Mouse (Mus musculus) heart, embryonic 14.5 days (tissue): ENCODE data around the gene L3mbtl1. TPM values are rescaled to one million over a fixed set of nuclear protein-coding genes. Genes with fewer than 3 reads are reported as not detected.
A peak's percentile ranks its signal among the peaks of the same experiment; 100 is the strongest.

ENCODE experiments used
- ATAC-seq: fragments of 200-750 bp; cut with Nextera tagmentation; 2 replicates; pipeline ENCODE4 v1.8.0; 2017; ENCODE audit warnings: low read depth, moderate TSS enrichment; ENCODE audit not compliant: insufficient number of reproducible peaks, insufficient read depth, low FRiP score
- H3K27ac ChIP-seq, 2 experiments: fragments of 200-500 bp in 1 of 2; fragments of 300-500 bp in 1 of 2; sonication (generic) in 1 of 2; replicated peaks in 1 of 2; 2 replicates each; pipeline ENCODE4 v1.5.1; 2012 to 2014; ENCODE audit warnings: low read depth in 2 of 2, low read length in 2 of 2, control low read depth in 1 of 2, mild to moderate bottlenecking in 1 of 2, mixed read lengths in 1 of 2; ENCODE audit not compliant: control insufficient read depth in 1 of 2, insufficient read depth in 1 of 2
- H3K27me3 ChIP-seq: fragments of 300-500 bp; sonication (generic); 2 replicates; pipeline ENCODE4 v1.6.1; 2014; ENCODE audit warnings: mild to moderate bottlenecking, low read length, control low read depth; ENCODE audit not compliant: control insufficient read depth, insufficient read depth
- H3K36me3 ChIP-seq: fragments of 300-500 bp; sonication (generic); 2 replicates; pipeline ENCODE4 v1.6.1; 2014; ENCODE audit warnings: mild to moderate bottlenecking, control low read depth, low read length, mixed read lengths; ENCODE audit not compliant: control insufficient read depth, insufficient read depth
- H3K4me1 ChIP-seq, 2 experiments: fragments of 200-500 bp in 1 of 2; fragments of 300-500 bp in 1 of 2; sonication (generic) in 1 of 2; 2 replicates each; pipeline ENCODE4 v1.6.1; 2012 to 2014; ENCODE audit warnings: low read length in 2 of 2, control low read depth in 1 of 2, mixed read lengths in 1 of 2; ENCODE audit not compliant: control insufficient read depth in 2 of 2, insufficient read depth in 2 of 2
- H3K4me2 ChIP-seq: fragments of 300-500 bp; sonication (generic); 2 replicates; pipeline ENCODE4 v1.6.1; 2014; ENCODE audit warnings: mild to moderate bottlenecking, low read length
- H3K4me3 ChIP-seq, 2 experiments: fragments of 200-500 bp in 1 of 2; fragments of 300-500 bp in 1 of 2; sonication (generic) in 1 of 2; 2 replicates each; pipeline ENCODE4 v1.5.1; 2012 to 2014; ENCODE audit warnings: low read length in 2 of 2, mild to moderate bottlenecking in 2 of 2, control low read depth in 1 of 2, low read depth in 1 of 2, moderate library complexity in 1 of 2; ENCODE audit not compliant: control insufficient read depth in 1 of 2, insufficient read depth in 1 of 2
- H3K9ac ChIP-seq: fragments of 300-500 bp; sonication (generic); 2 replicates; pipeline ENCODE4 v1.6.1; 2014; ENCODE audit warnings: mild to moderate bottlenecking, low read length
- H3K9me3 ChIP-seq: fragments of 300-500 bp; sonication (generic); 2 replicates; pipeline ENCODE4 v1.6.1; 2016; ENCODE audit warnings: low read length, control low read depth; ENCODE audit not compliant: control insufficient read depth
- WGBS: fragments of 180-500 bp; shearing (Covaris S2); extraction: QIAGEN DNeasy Blood & Tissue Kit; methylation state at CpG from one replicate; pipeline ENCODE4 v1.1.7; 2014; 5-methylcytosine and 5-hydroxymethylcytosine counted together
- polyA plus RNA-seq: library from polyadenylated mRNA; unstranded; fragments of >200 nt; fragmentation: Nextera tagmentation; extraction: Ambion mirVana; gene quantifications from 2 replicates; pipeline ENCODE4 v1.2.1, GENCODE M21; 2014

The L3mbtl1 gene
- polyA plus RNA-seq, 1 experiment from 2014 or later = 0.24 TPM

DNA sequence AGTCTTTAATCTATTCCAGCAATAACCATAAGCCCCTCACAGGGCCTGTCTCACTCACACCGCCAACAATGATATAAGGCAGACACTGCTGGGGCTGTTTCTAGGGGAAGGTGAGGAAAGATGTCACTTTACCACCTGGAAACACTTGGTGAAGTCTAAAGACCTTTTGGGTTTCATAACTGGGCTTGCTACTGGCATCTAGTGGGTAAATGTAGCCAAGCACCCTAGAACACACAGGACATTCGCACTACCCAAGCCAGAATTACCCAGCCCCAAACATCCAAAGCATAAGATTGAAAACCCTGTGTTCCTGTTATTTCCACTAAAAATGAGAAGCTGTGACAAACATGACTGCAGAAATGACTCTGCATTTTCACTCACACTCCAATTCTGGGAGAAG lies 28.8 kb upstream of the L3mbtl1 start:
- no peak for ATAC-seq
- H3K4me2 ChIP-seq = no peak overlapping the region
- 0 out of 2 replicates have a peak, but pooled peaks cover 5% of the 10 kb centered on the region for H3K9me3 ChIP-seq
- no peaks in the 10 kb centered on the region for H3K36me3 ChIP-seq
- no peak overlapping the region for H3K4me3 ChIP-seq
- no peaks in the 10 kb centered on the region for H3K4me1 ChIP-seq
- 33% methylated on average over 2 of the region's 2 CpGs for WGBS
- H3K27me3 ChIP-seq = no peaks in the 10 kb centered on the region
- H3K9ac ChIP-seq = no peak overlapping the region
- H3K27ac ChIP-seq = no peak overlapping the region

DNA sequence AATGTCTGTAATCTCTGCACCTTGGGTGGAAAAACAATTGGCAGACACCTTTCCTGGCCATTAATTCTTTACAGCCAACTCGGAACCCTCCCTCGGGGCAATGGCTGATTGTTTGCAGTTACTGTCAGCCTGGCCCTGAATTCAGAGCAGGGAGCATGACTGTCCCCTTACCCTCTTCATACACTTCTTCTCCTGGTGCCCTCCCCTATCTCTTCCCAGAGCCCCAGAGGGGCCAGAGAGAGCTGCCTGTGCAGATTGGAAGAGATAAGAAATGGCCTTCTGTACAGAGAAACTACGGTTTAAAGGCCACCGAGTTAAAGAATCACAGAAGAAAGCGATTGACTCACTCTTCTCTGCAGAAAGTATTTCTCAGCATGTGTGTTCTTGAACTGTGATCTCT lies 23.3 kb upstream of the L3mbtl1 start:
- H3K27me3 ChIP-seq = no peaks in the 10 kb centered on the region
- no peak overlapping the region for H3K4me3 ChIP-seq
- H3K9me3 ChIP-seq = 0 out of 2 replicates have a peak, but pooled peaks cover 5% of the 10 kb centered on the region
- ATAC-seq = no peak
- WGBS = 45% methylated on average over 5 of the region's 5 CpGs
- H3K27ac ChIP-seq = no peak overlapping the region
- H3K4me1 ChIP-seq = no peaks in the 10 kb centered on the region
- no peaks in the 10 kb centered on the region for H3K36me3 ChIP-seq
- no peak overlapping the region for H3K4me2 ChIP-seq
- no peak overlapping the region for H3K9ac ChIP-seq

DNA sequence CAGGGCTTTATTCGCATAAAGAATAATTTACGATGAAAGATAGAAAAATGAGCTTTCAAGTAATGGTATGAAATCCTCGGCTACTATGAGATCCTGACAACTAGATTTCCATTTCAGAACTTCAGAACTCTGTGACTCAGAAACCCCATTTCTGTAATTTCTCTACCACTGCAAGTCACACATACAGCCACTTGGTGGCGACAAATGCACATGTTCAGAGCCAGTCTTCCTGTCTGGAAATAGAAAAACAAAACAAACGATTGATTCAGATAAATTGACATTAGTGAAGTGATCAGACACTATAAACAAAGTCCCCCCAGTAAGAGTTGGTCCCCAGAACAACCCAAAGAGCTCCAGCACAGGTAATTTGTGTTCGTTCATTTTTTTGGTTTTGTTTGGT lies 21.1 kb upstream of the L3mbtl1 start:
- 9% methylated on average over 6 of the region's 6 CpGs for WGBS
- 0 out of 2 replicates have a peak, but pooled peaks cover 5% of the 10 kb centered on the region for H3K9me3 ChIP-seq
- no peak overlapping the region for H3K4me3 ChIP-seq
- no peaks in the 10 kb centered on the region for H3K36me3 ChIP-seq
- no peaks in the 10 kb centered on the region for H3K27me3 ChIP-seq
- no peak overlapping the region for H3K27ac ChIP-seq
- ATAC-seq = no peak
- no peaks in the 10 kb centered on the region for H3K4me1 ChIP-seq
- no peak overlapping the region for H3K4me2 ChIP-seq
- H3K9ac ChIP-seq = no peak overlapping the region

DNA sequence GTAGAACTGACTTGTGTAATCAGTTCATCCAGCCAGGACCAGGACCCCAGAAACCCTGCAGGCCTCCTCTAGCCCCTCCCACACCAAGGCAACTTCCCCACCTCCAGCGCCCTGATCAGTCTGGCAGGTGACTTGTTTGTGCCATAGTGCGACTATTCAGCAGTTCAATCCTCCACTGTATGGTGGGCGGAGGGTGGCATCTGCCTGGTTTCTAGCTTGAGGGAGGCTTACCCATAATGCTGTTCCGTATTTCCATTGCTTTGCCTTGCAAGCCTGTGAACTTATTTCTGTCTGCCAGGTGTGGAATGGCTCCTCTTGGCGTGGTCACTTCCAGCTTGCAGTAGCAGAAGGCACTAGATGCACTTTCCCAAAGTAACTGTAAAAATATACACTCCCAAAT lies 20.4 kb upstream of the L3mbtl1 start:
- Histone ChIP-seq H3K9me3 (0 out of 2 replicates have a peak, but pooled peaks cover 5% of the 10 kb centered on the region), H3K27me3 (no peaks in the 10 kb centered on the region), H3K27ac (no peak overlapping the region), H3K4me2 (no peak overlapping the region), H3K9ac (no peak overlapping the region), H3K4me3 (no peak overlapping the region), H3K36me3 (no peaks in the 10 kb centered on the region), H3K4me1 (no peaks in the 10 kb centered on the region)
- no peak for ATAC-seq
- 76% methylated on average over 5 of the region's 5 CpGs for WGBS

DNA sequence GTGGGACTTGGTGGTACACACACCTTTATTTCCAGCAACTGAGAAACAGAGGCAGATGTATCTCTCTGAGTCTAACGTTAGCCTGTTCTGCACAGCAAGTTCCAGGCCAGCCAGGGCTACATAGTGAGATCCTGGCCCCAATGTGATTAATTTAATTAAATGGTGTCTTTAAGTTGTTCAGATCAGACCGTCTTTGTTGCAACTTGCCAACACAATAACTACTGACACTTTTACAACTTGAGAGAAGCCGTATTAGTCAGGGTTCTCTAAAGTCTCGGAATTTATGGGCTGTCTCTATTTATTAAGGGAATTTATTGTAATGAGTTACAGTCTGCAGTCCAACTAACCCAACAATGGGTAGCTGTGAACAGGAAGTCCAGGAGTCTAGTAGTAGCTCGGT lies 19.1 kb upstream of the L3mbtl1 start:
- Histone ChIP-seq H3K9me3 (no peaks in the 10 kb centered on the region), H3K27me3 (0 out of 2 replicates have a peak, but pooled peaks cover under 1% of the 10 kb centered on the region), H3K27ac (no peak overlapping the region), H3K36me3 (no peaks in the 10 kb centered on the region), H3K4me2 (no peak overlapping the region), H3K9ac (no peak overlapping the region), H3K4me1 (no peaks in the 10 kb centered on the region), H3K4me3 (no peak overlapping the region)
- 79% methylated on average over 5 of the region's 5 CpGs for WGBS
- ATAC-seq = no peak

DNA sequence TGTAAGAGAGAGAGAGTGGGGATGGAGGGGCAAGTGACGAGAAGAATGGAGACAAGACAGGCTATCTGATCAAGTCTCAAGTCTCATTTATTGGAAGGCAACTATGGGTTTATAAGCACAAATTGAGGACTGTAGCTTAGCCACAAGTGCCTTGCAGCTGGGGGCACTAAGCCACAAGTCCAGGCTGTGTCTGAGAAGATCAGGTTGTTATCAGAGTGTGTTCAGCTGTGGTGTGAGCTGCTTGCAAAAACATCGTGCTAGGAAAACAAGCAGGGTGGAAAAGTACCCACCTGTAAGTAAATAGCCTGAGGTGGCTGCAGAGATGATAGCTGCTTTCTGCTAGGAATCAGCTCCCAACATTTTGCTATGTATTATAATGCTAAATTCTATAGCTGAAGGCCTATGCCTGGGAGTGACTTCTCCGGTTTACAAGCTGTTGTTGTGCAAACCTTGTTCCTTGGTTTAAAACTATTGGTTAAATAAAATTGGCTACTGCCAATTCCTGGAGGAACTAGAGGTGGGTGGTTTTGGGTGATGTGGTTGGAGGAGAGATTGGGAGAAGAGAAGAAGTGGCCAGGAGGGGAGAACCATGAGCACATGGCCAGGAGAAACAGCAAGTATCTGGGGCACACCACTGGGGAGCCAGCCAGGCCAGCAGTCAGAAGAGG lies 15.2 kb upstream of the L3mbtl1 start:
- Histone ChIP-seq H3K9ac (no peak overlapping the region), H3K9me3 (no peaks in the 10 kb centered on the region), H3K4me2 (no peak overlapping the region), H3K27me3 (0 out of 2 replicates have a peak, but pooled peaks cover 6% of the 10 kb centered on the region), H3K4me3 (no peak overlapping the region), H3K4me1 (peaks cover 3 to 9% of the 10 kb centered on the region in 2 experiments), H3K27ac (no peak overlapping the region), H3K36me3 (peaks cover 5% of the 10 kb centered on the region)
- no peak for ATAC-seq
- 59% methylated on average over 3 of the region's 3 CpGs for WGBS

DNA sequence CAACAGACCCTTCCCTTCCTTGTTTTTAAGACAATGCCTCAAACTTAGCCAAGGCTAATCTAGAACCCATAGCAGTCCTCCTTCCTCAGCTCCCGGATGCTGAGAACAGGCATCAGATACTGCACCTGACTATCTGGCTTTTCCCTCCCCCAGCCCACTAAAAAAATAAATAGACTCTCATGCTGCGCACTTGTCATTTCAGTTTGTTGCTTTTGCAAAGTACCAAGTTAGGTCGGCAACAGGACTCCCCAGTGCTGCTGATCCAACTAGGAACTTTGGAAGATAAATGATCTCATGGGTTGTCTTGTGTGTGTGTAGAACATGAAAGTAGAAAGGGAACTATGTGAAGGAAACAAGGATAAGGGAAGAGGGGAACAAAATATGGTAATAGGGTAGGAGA lies 13.6 kb upstream of the L3mbtl1 start:
- 0 out of 2 replicates have a peak, but pooled peaks cover 6% of the 10 kb centered on the region for H3K27me3 ChIP-seq
- no peaks in the 10 kb centered on the region for H3K9me3 ChIP-seq
- H3K9ac ChIP-seq = peak overlapping the region; percentile 100; the same call in 1 of the 2 replicates
- H3K4me3 ChIP-seq = no peak overlapping the region
- no peak overlapping the region for H3K27ac ChIP-seq
- ATAC-seq = no peak
- WGBS = 46% methylated on average over 3 of the region's 3 CpGs
- peaks cover 22% of the 10 kb centered on the region for H3K36me3 ChIP-seq
- H3K4me1 ChIP-seq = peaks cover 3 to 12% of the 10 kb centered on the region in 2 experiments
- H3K4me2 ChIP-seq = peak overlapping the region; percentile 86; the same call in 1 of the 2 replicates
